Mouse (Mus musculus) neural tube, embryonic 13.5 days (tissue): ENCODE measurements around the gene Zfp455. TPM values are rescaled to one million over a fixed set of nuclear protein-coding genes. Genes with fewer than 3 reads are reported as not detected.
"Not testable (repeated sequence)": the region's sequence is repeated elsewhere in the genome, so short reads cannot be mapped to it uniquely, and the experiment has no call there.

Experiments used
- ATAC-seq: fragments of 200-750 bp; cut with Nextera tagmentation; 2 replicates; pipeline ENCODE4 v1.8.0; 2017; ENCODE audit warnings: low read depth, mild to moderate bottlenecking, moderate TSS enrichment, moderate library complexity
- H3K27ac ChIP-seq: fragments of 300-500 bp; sonication (generic); replicated peaks from 2 replicates; pipeline ENCODE4 v1.5.1; 2015; ENCODE audit warnings: moderate library complexity, mild to moderate bottlenecking, inconsistent platforms
- H3K27me3 ChIP-seq: fragments of 300-500 bp; sonication (generic); 2 replicates; pipeline ENCODE4 v1.6.1; 2015; ENCODE audit warnings: mild to moderate bottlenecking, inconsistent platforms
- H3K36me3 ChIP-seq: fragments of 300-500 bp; sonication (generic); 2 replicates; pipeline ENCODE4 v1.6.1; 2015; ENCODE audit warnings: mild to moderate bottlenecking, inconsistent platforms
- H3K4me1 ChIP-seq: fragments of 300-500 bp; sonication (generic); replicated peaks from 2 replicates; pipeline ENCODE4 v1.6.1; 2015; ENCODE audit warnings: inconsistent platforms
- H3K4me2 ChIP-seq: fragments of 300-500 bp; sonication (generic); 2 replicates; pipeline ENCODE4 v1.6.1; 2015; ENCODE audit warnings: inconsistent platforms, mild to moderate bottlenecking, moderate library complexity
- H3K4me3 ChIP-seq: fragments of 300-500 bp; sonication (generic); 2 replicates; pipeline ENCODE4 v1.5.1; 2015; ENCODE audit warnings: mild to moderate bottlenecking, inconsistent platforms
- H3K9ac ChIP-seq: fragments of 300-500 bp; sonication (generic); 2 replicates; pipeline ENCODE4 v1.6.1; 2015; ENCODE audit warnings: moderate library complexity, mild to moderate bottlenecking, inconsistent platforms
- H3K9me3 ChIP-seq: fragments of 300-500 bp; sonication (generic); 2 replicates; pipeline ENCODE4 v1.6.1; 2016; ENCODE audit warnings: inconsistent platforms
- WGBS: fragments of 180-500 bp; shearing (Covaris S2); methylation state at CpG from one replicate; pipeline ENCODE4 v1.1.7; 2015; 5-methylcytosine and 5-hydroxymethylcytosine counted together
- polyA plus RNA-seq: library from polyadenylated mRNA; unstranded; fragments of >200 nt; fragmentation: Nextera tagmentation; extraction: Ambion mirVana; gene quantifications from 2 replicates; pipeline ENCODE4 v1.2.1, GENCODE M21; 2015

Zfp455 gene
- 2.0 and 3.1 TPM in 2 replicates for polyA plus RNA-seq

GRCm38 (mm10) chr13:67194340-67194894, at the start of gene Zfp455:
Gene Zfp455 (plus strand): TSS chr13:67194506.
- H3K4me2 ChIP-seq = peak within 1 kb of the TSS; percentile 72
- no peaks in the 10 kb centered on the region for H3K9me3 ChIP-seq
- 2% methylated on average over 13 of the region's 13 CpGs for WGBS
- ATAC-seq = peak; percentile 95
- no peaks in the 10 kb centered on the region for H3K36me3 ChIP-seq
- peak within 1 kb of the TSS; percentile 54 for H3K27ac ChIP-seq
- H3K4me1 ChIP-seq = peaks cover 5% of the 10 kb centered on the region
- H3K9ac ChIP-seq = peak within 1 kb of the TSS; percentile 80
- peak within 1 kb of the TSS; percentile 67 for H3K4me3 ChIP-seq
- H3K27me3 ChIP-seq = no peaks in the 10 kb centered on the region

DNA sequence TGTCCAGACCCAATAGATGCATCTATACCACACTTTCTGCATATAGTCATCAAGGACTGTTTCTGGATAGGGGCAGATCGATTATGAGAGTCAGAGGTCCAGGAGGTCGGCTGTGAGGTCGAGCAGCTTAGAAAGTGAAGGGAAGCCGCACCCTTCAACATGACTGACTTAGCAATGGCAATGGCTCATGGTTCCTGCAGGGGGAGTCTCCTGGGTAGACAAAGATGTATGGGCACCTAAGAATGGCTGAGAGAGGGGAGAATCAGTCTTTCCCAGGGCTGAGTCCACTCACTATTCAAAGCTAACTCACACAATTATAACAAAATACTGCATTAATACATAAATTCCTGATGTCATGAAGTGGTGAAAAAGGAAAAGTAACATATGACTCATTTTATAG, 28.2 kb upstream of the Zfp455 start:
- not testable (repeated sequence) for H3K4me3 ChIP-seq, H3K27ac ChIP-seq, H3K9me3 ChIP-seq, ATAC-seq, H3K4me2 ChIP-seq, H3K36me3 ChIP-seq, H3K27me3 ChIP-seq, H3K9ac ChIP-seq, H3K4me1 ChIP-seq
- WGBS = 66% methylated on average over 4 of the region's 4 CpGs

- H3K4me2 ChIP-seq = peak within 1 kb of the TSS; percentile 63
- H3K27ac ChIP-seq = 0 out of 2 replicates have a peak within 1 kb of the TSS, but pooled peaks have one; percentile 38
- H3K4me1 ChIP-seq, H3K9me3 ChIP-seq, H3K27me3 ChIP-seq: not testable (repeated sequence)
- peak within 1 kb of the TSS; percentile 66 for H3K4me3 ChIP-seq
- H3K36me3 ChIP-seq = peaks cover 11% of the 10 kb centered on the region
- peak within 1 kb of the TSS; percentile 83 for H3K9ac ChIP-seq
- 1% methylated on average over 17 of the region's 17 CpGs for WGBS
- peak; percentile 96 for ATAC-seq
These were observed 21.1 kb upstream of the Zfp455 start, which contains the start of gene Rsl1 for GRCm38 (mm10) chr13:67172991-67173722. Gene Rsl1 (plus strand): TSS chr13:67173182.

- Histone ChIP-seq H3K27me3 (no peaks in the 10 kb centered on the region), H3K36me3 (peaks cover 16% of the 10 kb centered on the region), H3K9ac (peak overlapping the region; percentile 83), H3K9me3 (no peaks in the 10 kb centered on the region), H3K27ac (no peak overlapping the region), H3K4me2 (peak overlapping the region; percentile 63), H3K4me1 (peaks cover 6% of the 10 kb centered on the region), H3K4me3 (peak overlapping the region; percentile 66)
- WGBS = 31% methylated on average over 5 of the region's 5 CpGs
- no peak for ATAC-seq
These were observed 20.6 kb upstream of the Zfp455 start for GRCm38 (mm10) chr13:67173723-67174055.

DNA sequence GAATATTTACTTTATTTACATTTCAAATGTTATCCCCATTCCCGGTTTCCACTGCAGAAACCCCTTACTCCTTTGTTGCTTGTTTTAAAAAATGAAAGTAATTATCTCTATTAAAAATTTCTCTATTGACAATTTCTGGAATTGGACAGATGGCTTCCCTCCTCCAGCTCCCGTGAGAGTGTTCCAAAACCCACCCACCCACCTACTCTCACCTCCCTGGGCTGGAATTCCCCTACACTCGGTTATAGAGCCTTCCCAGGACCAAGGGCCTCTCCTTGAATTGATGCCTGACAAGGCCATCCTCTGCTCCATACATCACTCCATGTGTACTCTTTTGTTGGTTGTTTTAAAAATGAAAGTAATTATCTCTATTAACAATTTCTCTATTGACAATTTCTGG, 7.3 kb downstream of the Zfp455 start:
- Histone ChIP-seq H3K4me2 (no peak overlapping the region), H3K4me3 (no peak overlapping the region), H3K27ac (no peak overlapping the region), H3K36me3 (no peaks in the 10 kb centered on the region), H3K9me3 (no peaks in the 10 kb centered on the region), H3K27me3 (no peaks in the 10 kb centered on the region), H3K4me1 (no peaks in the 10 kb centered on the region), H3K9ac (no peak overlapping the region)
- no peak for ATAC-seq
- WGBS = 76% methylated on average over 3 of the region's 3 CpGs

DNA sequence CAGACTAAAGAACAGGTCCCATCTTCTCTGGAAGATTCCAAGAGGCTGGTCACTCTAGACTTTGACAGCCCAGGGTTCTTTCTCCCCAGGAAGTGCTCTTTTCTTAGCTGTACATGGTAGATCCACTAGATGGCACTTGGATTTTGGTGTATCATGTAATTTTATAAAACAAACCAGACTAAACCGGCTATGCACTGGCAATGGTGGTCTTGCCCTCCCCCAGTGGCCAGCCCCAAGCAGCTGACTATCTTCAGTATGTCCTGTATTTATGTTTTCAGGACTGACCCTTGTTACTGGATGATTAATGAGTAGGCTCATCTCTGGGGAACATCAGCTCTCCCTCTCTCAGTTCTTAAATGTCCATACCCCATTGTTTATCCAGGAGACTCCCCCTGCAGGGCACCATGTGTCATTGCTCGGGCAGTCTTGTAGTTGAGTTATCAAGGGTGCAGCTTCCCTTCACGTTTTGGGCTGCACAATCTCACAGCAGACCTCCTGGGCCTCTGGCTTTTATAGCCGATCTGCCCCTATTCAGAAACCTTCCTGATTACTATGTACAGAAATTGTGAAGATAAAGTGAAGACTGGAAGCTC, 19.8 kb downstream of the Zfp455 start:
- H3K36me3 ChIP-seq = no peaks in the 10 kb centered on the region
- no peaks in the 10 kb centered on the region for H3K4me1 ChIP-seq
- no peak for ATAC-seq
- H3K4me2 ChIP-seq = no peak overlapping the region
- H3K9ac ChIP-seq = no peak overlapping the region
- 0 out of 2 replicates have a peak, but pooled peaks cover 4% of the 10 kb centered on the region for H3K9me3 ChIP-seq
- WGBS = 64% methylated on average over 4 of the region's 4 CpGs
- H3K27me3 ChIP-seq = no peaks in the 10 kb centered on the region
- H3K27ac ChIP-seq = no peak overlapping the region
- no peak overlapping the region for H3K4me3 ChIP-seq

Other genes with a start within 250 kb of the Zfp455 start
- 6.0 and 6.2 TPM in 2 replicates for gene Zfp712, start 133.3 kb upstream of the Zfp455 start, polyA plus RNA-seq
- 9.6 and 9.9 TPM in 2 replicates for gene Zfp708, start 96.5 kb upstream of the Zfp455 start, polyA plus RNA-seq
- gene Gm28557, start 85.9 kb upstream of the Zfp455 start, polyA plus RNA-seq = 2.1 and 2.5 TPM in 2 replicates
- gene Rslcan18, start 78.2 kb upstream of the Zfp455 start, polyA plus RNA-seq = 0.14 TPM in 1 of 2 replicates, not detected in the other
- 3.8 and 5.0 TPM in 2 replicates for gene Zfp759, start 72.8 kb upstream of the Zfp455 start, polyA plus RNA-seq
- 7.1 and 7.5 TPM in 2 replicates for gene Rsl1, start 21.3 kb upstream of the Zfp455 start, polyA plus RNA-seq
- 5.1 and 5.9 TPM in 2 replicates for gene Zfp458, start 84.0 kb downstream of the Zfp455 start, polyA plus RNA-seq
- gene Zfp457, start 112.0 kb downstream of the Zfp455 start, polyA plus RNA-seq = 0.88 and 1.2 TPM in 2 replicates
- 1.6 and 2.2 TPM in 2 replicates for gene Zfp595, start 138.1 kb downstream of the Zfp455 start, polyA plus RNA-seq
- not detected in 2 replicates for gene Gm28044, start 166.0 kb downstream of the Zfp455 start, polyA plus RNA-seq
- 0.82 and 1.0 TPM in 2 replicates for gene Zfp953, start 166.1 kb downstream of the Zfp455 start, polyA plus RNA-seq
- 0.58 TPM in 1 of 2 replicates, not detected in the other for gene Gm28041, start 181.2 kb downstream of the Zfp455 start, polyA plus RNA-seq
- gene Zfp456, start 181.3 kb downstream of the Zfp455 start, polyA plus RNA-seq = 1.3 and 1.5 TPM in 2 replicates
- 3.8 and 4.2 TPM in 2 replicates for gene Zfp429, start 205.3 kb downstream of the Zfp455 start, polyA plus RNA-seq
- gene Zfp459, start 226.9 kb downstream of the Zfp455 start, polyA plus RNA-seq = 0.73 and 0.91 TPM in 2 replicates